Mouse (Mus musculus) MEL (cell line): ENCODE data around the gene Adprm.

ENCODE experiments used
- CTCF ChIP-seq, 3 experiments: IDR thresholded peaks in 2 of 3; conservative IDR thresholded peaks in 1 of 3; 2 replicates each; pipeline ENCODE4 v1.5.1; 2011 to 2012; ENCODE audit warnings: low read length in 3 of 3, low read depth in 2 of 3, mild to moderate bottlenecking in 2 of 3, improper control_type of control experiment in 1 of 3, inconsistent platforms in 1 of 3, mixed read lengths in 1 of 3, moderate library complexity in 1 of 3; ENCODE audit not compliant: control insufficient read depth in 1 of 3, insufficient read depth in 1 of 3, poor library complexity in 1 of 3, severe bottlenecking in 1 of 3
- MEF2A ChIP-seq: IDR thresholded peaks from 2 replicates; pipeline ENCODE4 v1.6.1; 2014; ENCODE audit warnings: low read depth, mild to moderate bottlenecking, inconsistent platforms, low read length, improper control_type of control experiment; ENCODE audit not compliant: poor library complexity, insufficient replicate concordance, severe bottlenecking; ENCODE audit errors: extremely low read depth
- POLR2A ChIP-seq, 2 experiments: IDR thresholded peaks; 2 replicates each; pipeline ENCODE4 v1.6.1; 2011 to 2012; ENCODE audit warnings: low read length in 2 of 2, mild to moderate bottlenecking in 2 of 2, control low read depth in 1 of 2, improper control_type of control experiment in 1 of 2, low read depth in 1 of 2, moderate library complexity in 1 of 2; ENCODE audit not compliant: control insufficient read depth in 1 of 2, insufficient read depth in 1 of 2, poor library complexity in 1 of 2

GRCm38 (mm10) chr11:67011635-67012034, 40.8 kb downstream of the Adprm start:
- no peak for TF ChIP-seq MEF2A
- no peak for TF ChIP-seq POLR2A (IDR thresholded peaks at IDR 0.05; ENCODE audit: control insufficient read depth in 1 of 2, insufficient read depth in 1 of 2, low read depth in 1 of 2, low read length in 2 of 2, poor library complexity in 1 of 2)
- no peak for TF ChIP-seq CTCF (IDR thresholded peaks at IDR 0.05 in 2 of 3, conservative IDR thresholded peaks at IDR 0.05 in 1 of 3; ENCODE audit: control insufficient read depth in 1 of 3, insufficient read depth in 1 of 3, low read depth in 2 of 3, low read length in 3 of 3, poor library complexity in 1 of 3, severe bottlenecking in 1 of 3)
